Mouse (Mus musculus) neural tube, embryonic 12.5 days (tissue): ENCODE measurements around the gene H2-M1. TPM values are rescaled to one million over a fixed set of nuclear protein-coding genes. Genes with fewer than 3 reads are reported as not detected.

Experiments used
- ATAC-seq: fragments of 200-750 bp; cut with Nextera tagmentation; 2 replicates; pipeline ENCODE4 v1.8.0; 2017; ENCODE audit warnings: low read depth, mild to moderate bottlenecking, moderate TSS enrichment, moderate library complexity; ENCODE audit not compliant: low FRiP score
- H3K27ac ChIP-seq: fragments of 300-500 bp; sonication (generic); 2 replicates; pipeline ENCODE4 v1.5.1; 2016
- H3K27me3 ChIP-seq: fragments of 300-500 bp; sonication (generic); replicated peaks from 2 replicates; pipeline ENCODE4 v1.6.1; 2016; ENCODE audit warnings: mild to moderate bottlenecking
- H3K36me3 ChIP-seq: fragments of 300-500 bp; sonication (generic); 2 replicates; pipeline ENCODE4 v1.6.1; 2016; ENCODE audit warnings: mild to moderate bottlenecking
- H3K4me1 ChIP-seq: fragments of 300-500 bp; sonication (generic); 2 replicates; pipeline ENCODE4 v1.6.1; 2016
- H3K4me2 ChIP-seq: fragments of 300-500 bp; sonication (generic); replicated peaks from 2 replicates; pipeline ENCODE4 v1.6.1; 2016; ENCODE audit warnings: mild to moderate bottlenecking
- H3K4me3 ChIP-seq: fragments of 300-500 bp; sonication (generic); 2 replicates; pipeline ENCODE4 v1.5.1; 2016
- H3K9ac ChIP-seq: fragments of 300-500 bp; sonication (generic); 2 replicates; pipeline ENCODE4 v1.6.1; 2016; ENCODE audit warnings: mild to moderate bottlenecking
- H3K9me3 ChIP-seq: fragments of 300-500 bp; sonication (generic); 2 replicates; pipeline ENCODE4 v1.6.1; 2016; ENCODE audit warnings: mild to moderate bottlenecking
- WGBS: fragments of 180-500 bp; shearing (Covaris S2); methylation state at CpG from one replicate; pipeline ENCODE4 v1.1.7; 2016; 5-methylcytosine and 5-hydroxymethylcytosine counted together
- polyA plus RNA-seq: library from polyadenylated mRNA; unstranded; fragments of >200 nt; fragmentation: Nextera tagmentation; extraction: Ambion mirVana; gene quantifications from 2 replicates; pipeline ENCODE4 v1.2.1, GENCODE M21; 2016

Gene H2-M1
- polyA plus RNA-seq: not detected in 2 replicates

- H3K4me2 ChIP-seq: no peak within 1 kb of the TSS
- H3K9ac ChIP-seq: no peak within 1 kb of the TSS
- H3K9me3 ChIP-seq: no peaks in the 10 kb centered on the region
- 79% methylated on average over 3 of the region's 3 CpGs for WGBS
- no peaks in the 10 kb centered on the region for H3K36me3 ChIP-seq
- H3K4me3 ChIP-seq: no peak within 1 kb of the TSS
- H3K27ac ChIP-seq: no peak within 1 kb of the TSS
- H3K27me3 ChIP-seq: no peaks in the 10 kb centered on the region
- H3K4me1 ChIP-seq: no peaks in the 10 kb centered on the region
- no peak for ATAC-seq
These were observed at the start of gene H2-M1 for GRCm38 (mm10) chr17:36672119-36672518. Gene H2-M1, minus strand, starts transcription at chr17:36672219.

GRCm38 (mm10) chr17:36697693-36698092 lies 25.7 kb upstream of the H2-M1 start:
- no peaks in the 10 kb centered on the region for H3K4me1 ChIP-seq
- WGBS: 80% methylated on average over 2 of the region's 2 CpGs
- no peaks in the 10 kb centered on the region for H3K9me3 ChIP-seq
- H3K9ac ChIP-seq: no peak overlapping the region
- no peaks in the 10 kb centered on the region for H3K36me3 ChIP-seq
- no peak overlapping the region for H3K4me3 ChIP-seq
- no peak for ATAC-seq
- H3K27ac ChIP-seq: no peak overlapping the region
- no peak overlapping the region for H3K4me2 ChIP-seq
- no peaks in the 10 kb centered on the region for H3K27me3 ChIP-seq

GRCm38 (mm10) chr17:36642566-36642965 lies 29.5 kb downstream of the H2-M1 start, which contains the start of gene H2-M9:
Gene H2-M9, minus strand, starts transcription at chr17:36642666.
- no peaks in the 10 kb centered on the region for H3K36me3 ChIP-seq
- no peak within 1 kb of the TSS for H3K9ac ChIP-seq
- H3K27ac ChIP-seq: no peak within 1 kb of the TSS
- H3K9me3 ChIP-seq: no peaks in the 10 kb centered on the region
- WGBS: 91% methylated on average over 3 of the region's 3 CpGs
- no peak within 1 kb of the TSS for H3K4me2 ChIP-seq
- H3K4me1 ChIP-seq: no peaks in the 10 kb centered on the region
- ATAC-seq: no peak
- no peak within 1 kb of the TSS for H3K4me3 ChIP-seq
- H3K27me3 ChIP-seq: no peaks in the 10 kb centered on the region

Other genes with a start within 250 kb of the H2-M1 start
- gene H2-M10.4, start 209.9 kb downstream of the H2-M1 start, polyA plus RNA-seq: not detected in 2 replicates
- 0.25 TPM in 1 of 2 replicates, not detected in the other for gene H2-M11, start 125.1 kb downstream of the H2-M1 start, polyA plus RNA-seq
- not detected in 2 replicates for gene H2-M9, start 29.6 kb downstream of the H2-M1 start, polyA plus RNA-seq
- not detected in 2 replicates for gene H2-M10.5, start 100.7 kb upstream of the H2-M1 start, polyA plus RNA-seq
- not detected in 2 replicates for gene H2-M10.6, start 140.0 kb upstream of the H2-M1 start, polyA plus RNA-seq
- gene Trim26, start 164.9 kb upstream of the H2-M1 start, polyA plus RNA-seq: 52.1 and 56.8 TPM in 2 replicates
- 0.37 and 0.46 TPM in 2 replicates for gene Trim15, start 195.0 kb upstream of the H2-M1 start, polyA plus RNA-seq
- 4.6 and 5.4 TPM in 2 replicates for gene Trim10, start 197.4 kb upstream of the H2-M1 start, polyA plus RNA-seq
- gene Trim40, start 217.9 kb upstream of the H2-M1 start, polyA plus RNA-seq: not detected in 2 replicates
- gene Trim31, start 225.9 kb upstream of the H2-M1 start, polyA plus RNA-seq: not detected in 2 replicates